Mouse (Mus musculus) WW6 (cell line): Measurements from ENCODE around the gene Eif2s2.

Source experiments
- DNase-seq: peaks from one replicate; pipeline ENCODE4 v3.0.0-alpha.2; 2013; ENCODE audit warnings: low read depth, low spot score

The Eif2s2 gene

DNA sequence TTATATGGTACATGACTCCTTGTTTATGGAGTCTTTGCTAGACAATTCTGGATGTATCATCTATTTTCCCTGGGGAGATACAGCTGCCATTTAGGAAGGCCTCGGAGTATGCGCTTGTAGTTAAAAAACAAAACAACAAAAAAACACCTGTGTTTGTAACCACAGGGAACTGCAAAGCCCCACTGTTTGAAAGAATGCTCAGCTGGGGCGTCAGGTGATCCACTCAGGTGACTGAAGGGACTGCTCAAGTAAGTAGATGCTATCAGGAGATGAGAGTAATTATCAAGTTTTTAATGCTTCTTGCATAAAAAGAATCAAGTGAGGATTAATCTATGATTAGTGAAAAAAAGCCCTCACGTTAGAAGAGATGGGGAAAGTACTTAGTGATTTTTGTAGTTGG lies 813 bp upstream of the Eif2s2 start:
- DNase-seq = no peak

DNA sequence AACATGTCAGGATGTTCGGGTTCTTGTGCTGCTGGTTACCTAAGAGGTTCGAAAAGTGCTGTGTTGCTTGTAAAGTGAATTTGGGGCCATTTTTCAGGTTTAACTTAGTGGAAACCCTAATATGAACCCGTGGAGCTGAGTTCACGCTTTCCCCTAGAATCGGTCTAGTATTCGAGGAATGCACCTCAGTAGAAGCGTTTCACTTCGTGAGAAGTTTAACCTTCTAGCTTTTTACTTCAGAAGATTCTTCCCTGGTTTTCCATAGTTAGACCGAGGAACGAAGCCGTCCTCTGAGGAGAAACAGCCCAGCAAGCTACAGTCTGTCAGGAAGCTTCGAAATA lies 280 bp upstream of the Eif2s2 start:
- no peak for DNase-seq

DNA sequence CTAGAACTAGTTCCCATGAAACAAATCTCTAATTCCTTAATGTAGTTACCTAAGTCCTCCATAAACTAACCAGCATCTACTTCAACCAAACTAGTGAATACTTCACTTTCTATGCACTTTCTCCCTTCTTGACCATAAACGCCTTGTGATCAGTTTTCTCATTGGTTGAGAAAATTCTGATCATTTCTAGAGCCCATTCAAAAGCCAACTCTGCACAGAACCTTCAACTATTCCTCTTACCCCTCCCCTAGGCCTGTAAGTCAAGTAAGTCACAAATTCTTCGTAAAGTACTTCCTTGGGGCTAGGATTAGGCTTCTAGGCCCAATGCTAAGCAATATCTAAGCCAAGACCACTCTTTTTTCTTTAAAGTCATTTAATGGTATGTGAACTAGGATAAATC lies 1.1 kb downstream of the Eif2s2 start:
- no peak for DNase-seq

DNA sequence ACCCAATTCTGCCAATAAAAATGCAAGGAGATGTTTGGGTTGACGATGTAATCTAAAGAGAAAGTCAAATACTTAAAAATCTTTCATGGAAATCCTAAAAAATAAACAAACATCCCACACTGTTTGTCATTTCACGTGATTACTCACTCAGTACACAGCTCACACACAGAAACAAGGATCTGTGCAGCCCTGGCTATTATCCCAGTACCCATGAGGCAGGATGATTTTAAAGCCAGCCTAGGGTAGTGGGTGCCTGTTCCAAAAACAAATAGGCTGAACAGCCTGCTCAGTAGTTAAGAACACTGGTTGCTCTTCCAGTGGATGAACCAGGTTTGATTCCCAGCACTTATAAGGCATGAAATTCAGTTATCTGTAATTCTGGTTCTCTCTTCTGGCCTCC lies 16.1 kb downstream of the Eif2s2 start:
- DNase-seq = no peak

DNA sequence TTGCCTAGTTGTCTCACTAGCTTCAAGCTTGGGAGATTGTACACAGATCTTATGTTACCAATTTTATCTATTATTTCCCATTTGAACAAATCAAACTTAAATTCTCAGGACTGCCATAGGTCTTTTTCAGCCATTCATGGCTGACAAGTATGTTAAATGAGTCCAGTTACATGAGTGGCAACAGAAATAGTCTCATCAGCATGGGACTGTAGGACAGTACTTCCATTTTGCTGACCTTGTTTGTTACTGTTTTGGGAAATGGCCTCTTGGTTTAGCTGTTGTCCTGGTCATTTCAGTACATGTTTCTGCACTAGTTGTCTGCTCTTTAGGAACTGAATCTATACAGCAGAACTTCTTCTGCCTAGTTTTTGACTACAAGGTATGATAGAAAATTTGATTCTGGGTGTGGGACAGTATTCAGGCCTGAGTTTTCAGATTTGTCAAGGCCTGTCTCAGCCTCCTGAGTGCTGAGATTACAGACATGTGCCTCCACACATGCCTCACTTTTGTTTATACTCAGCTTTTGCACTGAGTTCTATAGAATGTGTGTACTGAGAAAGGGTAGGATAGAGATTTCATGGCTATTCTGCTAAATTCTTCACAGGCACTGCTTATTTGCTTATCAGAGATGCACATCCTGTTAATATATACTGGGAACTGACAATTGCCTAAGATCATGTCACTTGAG lies 22.6 kb downstream of the Eif2s2 start:
- no peak for DNase-seq

DNA sequence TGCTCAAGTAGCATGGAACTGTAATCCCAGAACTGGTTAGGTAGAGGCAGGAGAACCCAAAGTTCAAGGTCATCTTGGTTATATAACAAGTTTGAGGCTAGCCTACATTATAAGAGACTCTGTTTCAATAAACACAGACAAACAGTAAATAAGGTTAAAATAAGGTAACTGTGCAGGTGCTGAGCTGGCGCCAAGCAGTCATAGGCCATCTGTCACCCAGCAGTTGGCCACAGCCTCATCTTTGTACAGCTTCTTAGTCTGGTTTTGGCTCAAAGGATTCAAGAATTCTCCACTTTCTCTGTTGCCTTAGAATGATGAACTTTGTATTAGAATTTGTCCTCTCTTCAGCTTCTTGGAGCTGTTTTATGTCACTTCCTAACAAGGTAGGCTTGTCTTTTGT lies 24.6 kb downstream of the Eif2s2 start:
- DNase-seq = no peak

DNA sequence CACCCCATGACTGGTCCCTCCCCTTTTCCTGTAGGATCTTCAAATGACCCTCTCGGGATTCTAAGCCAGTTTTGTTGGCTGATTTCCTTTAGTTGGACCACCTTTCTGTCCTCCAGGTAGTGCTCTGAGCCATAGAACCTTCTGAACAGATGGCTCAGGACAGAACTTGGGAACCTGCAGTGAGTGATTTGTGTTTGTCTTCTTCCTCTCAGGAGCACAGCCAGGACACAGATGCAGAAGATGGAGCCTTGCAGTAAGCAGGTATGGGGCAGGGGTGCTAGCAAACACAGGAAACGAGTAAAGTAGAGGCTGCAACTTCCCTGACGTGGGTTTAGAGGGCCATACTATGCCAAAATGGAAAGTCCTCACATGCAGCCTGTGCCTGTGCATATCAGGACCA lies 27.0 kb downstream of the Eif2s2 start:
- DNase-seq = no peak

DNA sequence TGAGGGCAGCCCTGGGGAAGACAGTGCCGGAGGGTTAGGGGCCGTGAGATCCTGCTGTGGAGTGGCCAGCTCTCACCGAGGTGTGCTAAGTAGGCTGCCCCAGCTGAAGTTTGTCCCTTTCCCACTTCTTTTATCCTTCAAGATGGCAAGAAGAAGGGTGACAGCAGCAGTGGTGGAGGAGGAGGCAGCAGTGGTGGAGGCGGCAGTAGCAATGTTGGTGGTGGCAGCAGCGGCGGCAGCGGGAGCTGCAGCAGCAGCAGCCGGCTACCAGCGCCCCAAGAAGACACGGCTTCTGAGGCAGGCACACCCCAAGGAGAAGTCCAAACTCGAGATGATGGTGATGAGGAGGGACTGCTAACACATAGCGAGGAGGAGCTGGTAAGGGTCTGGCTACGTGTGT lies 29.1 kb downstream of the Eif2s2 start:
- no peak for DNase-seq

DNA sequence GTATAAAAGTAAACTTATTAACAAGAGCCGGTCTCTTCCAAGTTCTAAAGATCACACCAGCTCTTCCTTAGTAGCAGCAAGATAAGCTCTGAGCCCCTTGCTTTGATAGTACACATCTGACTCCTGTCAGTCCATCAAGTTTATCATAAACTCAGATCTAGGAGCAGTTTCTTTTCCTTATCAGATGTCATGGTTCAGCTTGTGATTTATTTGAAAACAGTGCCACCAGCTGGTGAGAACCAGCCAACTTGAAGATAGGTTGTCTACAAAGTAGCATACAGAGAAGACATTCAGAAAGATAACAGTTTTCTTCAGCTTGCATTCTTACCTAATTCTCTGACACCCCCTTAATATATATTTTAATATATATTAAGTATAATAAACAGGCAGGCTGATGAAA lies 37.4 kb downstream of the Eif2s2 start:
- no peak for DNase-seq

DNA sequence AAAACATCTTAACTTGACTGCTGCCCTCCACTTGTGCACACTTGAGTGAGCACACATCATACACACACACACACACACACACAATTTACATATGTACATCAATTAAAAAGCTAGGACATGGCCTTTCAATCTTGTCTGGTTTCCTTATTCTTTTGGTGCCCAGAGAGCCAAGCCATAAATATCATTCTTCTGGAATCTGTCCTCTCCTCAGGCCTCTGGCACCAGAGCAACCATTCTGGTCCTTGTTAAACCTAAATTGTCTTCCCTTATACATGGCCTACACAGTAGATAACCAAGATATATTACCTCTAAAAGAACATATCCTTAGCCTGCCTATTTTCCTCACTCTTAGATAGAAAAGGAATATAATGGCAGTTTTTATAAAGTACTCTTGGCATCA lies 44.6 kb downstream of the Eif2s2 start:
- DNase-seq = no peak

DNA sequence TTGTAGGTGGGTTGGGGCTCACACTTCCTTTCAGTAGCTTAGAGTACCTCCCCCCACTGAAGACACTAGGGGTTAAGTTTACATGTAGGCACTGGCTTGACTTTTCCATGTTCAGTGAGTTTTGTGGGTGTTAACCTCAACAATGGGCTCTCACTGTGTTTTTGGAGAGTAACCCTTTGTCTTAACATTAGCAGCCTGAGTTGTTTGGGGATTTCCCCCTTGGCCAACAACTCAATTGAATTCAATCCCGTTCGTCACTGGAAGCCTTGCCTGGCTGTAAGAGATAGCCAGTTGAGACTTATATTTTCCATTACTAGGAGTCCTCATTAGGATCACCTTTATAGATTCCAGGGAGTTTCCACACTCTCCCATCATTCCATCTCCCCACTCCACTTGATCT lies 56.2 kb downstream of the Eif2s2 start:
- no peak for DNase-seq

DNA sequence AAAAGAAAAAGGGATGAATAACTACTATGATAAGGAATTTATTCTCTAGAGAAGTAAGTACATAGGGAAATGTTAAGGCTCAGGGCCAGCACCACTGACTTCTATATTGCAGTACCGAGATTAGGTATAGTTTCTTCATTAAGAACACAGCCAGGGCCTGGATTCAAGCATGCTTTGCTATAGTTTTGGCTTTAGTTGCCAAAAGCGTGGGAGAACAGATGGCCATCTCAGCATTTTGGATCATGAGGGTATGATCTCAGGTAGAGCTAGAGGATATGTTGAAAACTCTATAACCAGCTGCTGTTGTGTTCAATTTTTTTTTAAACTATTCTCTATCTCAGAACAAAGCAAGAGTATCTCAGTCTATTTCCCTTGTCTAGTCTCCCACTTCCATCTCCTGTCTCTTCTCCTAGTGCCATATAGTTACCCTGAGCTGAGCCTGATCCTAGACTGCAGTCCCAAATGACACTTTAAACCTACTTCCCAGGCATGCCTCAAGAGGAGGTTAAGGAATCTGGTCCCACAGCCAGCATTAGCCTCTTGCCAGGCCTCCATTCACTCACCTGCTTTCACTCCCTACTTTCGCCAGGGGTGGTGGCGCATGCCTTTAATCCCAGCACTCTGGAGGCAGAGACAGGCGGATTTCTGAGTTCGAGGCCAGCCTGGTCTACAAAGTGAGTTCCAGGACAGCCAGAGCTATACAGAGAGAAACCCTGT lies 58.4 kb downstream of the Eif2s2 start:
- DNase-seq = no peak

DNA sequence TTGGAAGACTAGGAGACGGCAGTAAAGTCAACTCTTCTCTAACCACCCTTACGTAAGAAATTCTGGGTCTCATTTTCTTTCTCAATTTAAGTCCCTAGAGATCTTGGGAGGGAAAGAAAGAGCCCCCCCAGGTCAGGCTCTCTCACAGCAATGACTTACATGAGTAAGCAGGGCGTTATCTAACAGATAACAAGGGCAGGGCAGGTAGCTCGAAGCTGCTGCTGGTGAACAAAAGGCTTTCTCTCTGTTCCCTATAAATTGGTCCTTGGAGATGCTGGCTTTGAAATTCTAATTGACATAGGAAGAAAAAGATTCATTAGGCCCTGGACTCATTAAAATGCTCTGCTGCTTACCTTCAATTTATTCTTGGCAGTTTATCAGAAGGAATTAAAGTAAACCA lies 60.3 kb downstream of the Eif2s2 start:
- DNase-seq = no peak

DNA sequence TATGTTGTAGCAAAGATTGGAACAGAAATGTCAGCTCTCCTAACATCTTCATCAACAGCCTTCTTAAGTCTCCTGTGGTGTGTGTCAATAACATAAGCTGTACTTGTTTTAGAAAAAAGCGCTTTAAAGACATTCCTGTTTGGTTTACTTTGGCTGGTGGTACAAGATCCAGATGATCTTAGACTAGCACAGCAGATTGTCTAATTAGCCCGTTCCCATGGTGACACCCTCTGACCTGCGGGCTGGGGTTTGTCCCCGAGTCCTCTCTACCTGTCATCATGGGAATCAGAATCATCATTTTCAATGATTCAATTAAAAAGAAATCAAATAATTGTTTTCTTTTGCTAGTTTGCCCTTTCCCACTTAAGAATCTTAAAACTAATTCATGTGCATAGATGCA lies 65.2 kb downstream of the Eif2s2 start:
- no peak for DNase-seq

DNA sequence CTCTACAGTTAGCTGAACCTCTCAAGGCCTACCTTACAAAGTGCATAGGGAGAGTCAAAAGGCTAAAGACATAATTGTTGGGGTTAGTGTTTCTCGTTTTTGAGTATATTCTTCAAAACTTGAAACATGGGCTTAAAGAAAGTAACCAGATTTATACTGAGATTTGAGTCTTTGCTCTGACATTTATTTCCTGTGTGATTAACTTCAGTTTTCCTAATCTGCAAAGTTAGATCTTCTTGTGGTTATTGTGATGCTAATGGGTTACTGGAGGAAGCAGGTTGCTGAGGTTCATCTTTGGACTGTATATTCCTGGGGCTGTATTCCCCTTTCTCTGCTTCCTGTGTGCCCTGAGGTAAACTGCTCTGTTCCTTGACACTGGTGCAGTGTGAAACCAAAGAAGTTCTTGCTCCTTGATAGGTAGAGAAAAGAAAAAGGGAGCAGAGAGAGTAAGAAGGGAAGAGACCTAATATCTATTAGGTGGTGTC lies 66.6 kb downstream of the Eif2s2 start:
- DNase-seq = no peak
